Mouse (Mus musculus) megakaryocyte, embryonic 14.5 days (primary cell): Measurements from ENCODE around the gene Col25a1.

Experiments used
- FLI1 ChIP-seq: IDR thresholded peaks from 2 replicates; pipeline ENCODE4 v1.6.1; 2012; ENCODE audit warnings: low read length, inconsistent platforms, mixed read lengths
- GATA1 ChIP-seq: IDR thresholded peaks from 3 replicates; pipeline ENCODE4 v1.6.1; 2012; ENCODE audit warnings: mixed read lengths, low read length, inconsistent platforms, borderline replicate concordance

- TF ChIP-seq GATA1 (no peak), FLI1 (no peak)
Observed at GRCm38 (mm10) chr3:130129635-130130206, 1.6 kb upstream of the Col25a1 start.
